ENCODE assay signal across 11 mouse cellular contexts in genomic region chr1:46580385-46580784, GRCm38 (mm10).
A peak's percentile ranks its signal among the peaks of the same experiment; 100 is the strongest.
DNase-seq lines count a peak whose midpoint lies in the region; ATAC-seq and TF ChIP-seq lines count a peak whose summit lies in the region.
"Had no signal": no experiment of that assay in that cellular context is flagged by ENCODE, and none has a peak within 500 bp of the region (broad histone marks: within the 10 kb centered on the region; RNA-seq: fewer than 3 reads in every experiment).

No protein-coding gene starts in this region.

- no peak overlapping the region for H3K4me3 ChIP-seq in intestine, postnatal 0 days (ENCODE audit: low read depth, low read length)
- no peak overlapping the region for H3K4me3 ChIP-seq in intestine, embryonic 15.5 days (replicated peaks)
- H3K4me3 ChIP-seq: embryonic facial prominence, embryonic 13.5 days had no signal

- 32% methylated on average over 3 of the region's 3 CpGs for WGBS in intestine, postnatal 0 days
- WGBS in intestine, embryonic 15.5 days = 34% methylated on average over 3 of the region's 3 CpGs

- H3K9me3 ChIP-seq in intestine, postnatal 0 days (ENCODE audit: control insufficient read depth) = no peaks in the 10 kb centered on the region
- H3K9me3 ChIP-seq in intestine, embryonic 15.5 days = no peaks in the 10 kb centered on the region
- H3K9me3 ChIP-seq: embryonic facial prominence, embryonic 13.5 days had no signal

- H3K36me3 ChIP-seq in intestine, postnatal 0 days (ENCODE audit: control insufficient read depth, insufficient read depth) = no peaks in the 10 kb centered on the region
- H3K36me3 ChIP-seq in intestine, embryonic 15.5 days = no peaks in the 10 kb centered on the region
- H3K36me3 ChIP-seq: embryonic facial prominence, embryonic 13.5 days had no signal

- peak; percentile 31; the same call in 1 of the 2 replicates for TF ChIP-seq CTCF in intestine, postnatal 0 days (IDR thresholded peaks at IDR 0.05; ENCODE audit: low read depth)

- no peak overlapping the region for H3K4me2 ChIP-seq in intestine, postnatal 0 days (replicated peaks; ENCODE audit: low read depth)
- H3K4me2 ChIP-seq in intestine, embryonic 15.5 days (replicated peaks) = no peak overlapping the region
- H3K4me2 ChIP-seq: embryonic facial prominence, embryonic 13.5 days had no signal

- ATAC-seq in intestine, postnatal 0 days = no peak
- ATAC-seq in intestine, embryonic 15.5 days = no peak

- peak; percentile 8 to 31 for DNase-seq in cerebellum, postnatal 10 days
- DNase-seq in cerebellum, adult 8-10 months = no peak
- DNase-seq in right cerebral cortex, adult 18-20 months = peak; percentile 10
- no peak for DNase-seq in right cerebral cortex, postnatal 14 days
- peak; percentile 40 for DNase-seq in telencephalon, adult 2 months (ENCODE audit: low read depth, low spot score)
- DNase-seq in cerebellum, adult 11 months = no peak
- DNase-seq: adrenal gland, adult 2 months; B cell, adult 2 months had no signal

- H3K4me1 ChIP-seq in intestine, postnatal 0 days (replicated peaks; ENCODE audit: control insufficient read depth, insufficient read depth, low read length) = no peaks in the 10 kb centered on the region
- H3K4me1 ChIP-seq in intestine, embryonic 15.5 days (replicated peaks) = no peaks in the 10 kb centered on the region
- H3K4me1 ChIP-seq: embryonic facial prominence, embryonic 13.5 days had no signal

- no peak overlapping the region for H3K27ac ChIP-seq in intestine, postnatal 0 days (ENCODE audit: low read depth, low read length)
- no peak overlapping the region for H3K27ac ChIP-seq in intestine, embryonic 15.5 days
- H3K27ac ChIP-seq: embryonic facial prominence, embryonic 13.5 days had no signal

- no peak overlapping the region for H3K9ac ChIP-seq in intestine, postnatal 0 days (ENCODE audit: low read depth, low read length)
- no peak overlapping the region for H3K9ac ChIP-seq in intestine, embryonic 15.5 days
- H3K9ac ChIP-seq: embryonic facial prominence, embryonic 13.5 days had no signal

- H3K27me3 ChIP-seq in intestine, postnatal 0 days (replicated peaks; ENCODE audit: control insufficient read depth, insufficient read depth, low read length) = no peaks in the 10 kb centered on the region
- no peaks in the 10 kb centered on the region for H3K27me3 ChIP-seq in intestine, embryonic 15.5 days (replicated peaks)
- H3K27me3 ChIP-seq: embryonic facial prominence, embryonic 13.5 days had no signal

Comparison
In these comparisons a context has a peak if more than half of its experiments do, and no peak if none do; other contexts are left out.
1. DNase-seq: peak in cerebellum, postnatal 10 days (2 of 2), right cerebral cortex, adult 18-20 months (single experiment) and telencephalon, adult 2 months (single experiment); none in cerebellum, adult 8-10 months (single experiment), right cerebral cortex, postnatal 14 days (single experiment) and cerebellum, adult 11 months (single experiment).